Mouse (Mus musculus) embryonic facial prominence, embryonic 13.5 days (tissue): ENCODE data around the gene Slc2a10. TPM values are rescaled to one million over a fixed set of nuclear protein-coding genes. Genes with fewer than 3 reads are reported as not detected.
A peak's percentile ranks its signal among the peaks of the same experiment; 100 is the strongest.
"Not testable (repeated sequence)": the region's sequence is repeated elsewhere in the genome, so short reads cannot be mapped to it uniquely, and the experiment has no call there.

ENCODE experiments used
- ATAC-seq: fragments of 200-750 bp; cut with Nextera tagmentation; 2 replicates; pipeline ENCODE4 v1.8.0; 2017; ENCODE audit warnings: low read depth; ENCODE audit not compliant: insufficient number of reproducible peaks, insufficient read depth, low FRiP score, low TSS enrichment
- H3K27ac ChIP-seq: fragments of 300-500 bp; sonication (generic); 2 replicates; pipeline ENCODE4 v1.5.1; 2015; ENCODE audit warnings: moderate library complexity, mild to moderate bottlenecking, inconsistent platforms
- H3K27me3 ChIP-seq: fragments of 300-500 bp; sonication (generic); 2 replicates; pipeline ENCODE4 v1.6.1; 2015; ENCODE audit warnings: mild to moderate bottlenecking, inconsistent platforms
- H3K36me3 ChIP-seq: fragments of 300-500 bp; sonication (generic); 2 replicates; pipeline ENCODE4 v1.6.1; 2015; ENCODE audit warnings: mild to moderate bottlenecking, inconsistent platforms
- H3K4me1 ChIP-seq: fragments of 300-500 bp; sonication (generic); 2 replicates; pipeline ENCODE4 v1.6.1; 2015; ENCODE audit warnings: inconsistent platforms
- H3K4me2 ChIP-seq: fragments of 300-500 bp; sonication (generic); 2 replicates; pipeline ENCODE4 v1.6.1; 2015; ENCODE audit warnings: moderate library complexity, mild to moderate bottlenecking, inconsistent platforms
- H3K4me3 ChIP-seq: fragments of 300-500 bp; sonication (generic); 2 replicates; pipeline ENCODE4 v1.5.1; 2015; ENCODE audit warnings: mild to moderate bottlenecking, inconsistent platforms
- H3K9ac ChIP-seq: fragments of 300-500 bp; sonication (generic); 2 replicates; pipeline ENCODE4 v1.6.1; 2015; ENCODE audit warnings: mild to moderate bottlenecking, inconsistent platforms
- H3K9me3 ChIP-seq: fragments of 300-500 bp; sonication (generic); 2 replicates; pipeline ENCODE4 v1.6.1; 2016; ENCODE audit warnings: inconsistent platforms
- WGBS: fragments of 180-500 bp; shearing (Covaris S2); methylation state at CpG from one replicate; pipeline ENCODE4 v1.1.7; 2015; ENCODE audit warnings: mixed read lengths; 5-methylcytosine and 5-hydroxymethylcytosine counted together
- polyA plus RNA-seq: library from polyadenylated mRNA; unstranded; fragments of >200 nt; fragmentation: Nextera tagmentation; extraction: Ambion mirVana; gene quantifications from 2 replicates; pipeline ENCODE4 v1.2.1, GENCODE M21; 2015

Slc2a10 gene
- polyA plus RNA-seq, 1 experiment from 2014 or later = 12.9 TPM

- no peak overlapping the region for H3K4me2 ChIP-seq
- no peaks in the 10 kb centered on the region for H3K36me3 ChIP-seq
- no peak overlapping the region for H3K27ac ChIP-seq
- no peak for ATAC-seq
- no peaks in the 10 kb centered on the region for H3K9me3 ChIP-seq
- H3K4me3 ChIP-seq = no peak overlapping the region
- peaks cover 2% of the 10 kb centered on the region; the same call in 1 of the 2 replicates for H3K27me3 ChIP-seq
- H3K9ac ChIP-seq = no peak overlapping the region
- 63% methylated on average over 10 of the region's 10 CpGs for WGBS
- H3K4me1 ChIP-seq = peaks cover 12% of the 10 kb centered on the region; the same call in 1 of the 2 replicates
Observed at GRCm38 (mm10) chr2:165543670-165544016, 40.1 kb downstream of the Slc2a10 start.

GRCm38 (mm10) chr2:165545687-165546086 lies 42.1 kb downstream of the Slc2a10 start:
- no peak for ATAC-seq
- H3K27me3 ChIP-seq = no peaks in the 10 kb centered on the region; the same call in 1 of the 2 replicates
- H3K36me3 ChIP-seq = no peaks in the 10 kb centered on the region
- peaks cover 8% of the 10 kb centered on the region; the same call in 1 of the 2 replicates for H3K4me1 ChIP-seq
- H3K4me3 ChIP-seq = no peak overlapping the region
- H3K9ac ChIP-seq = no peak overlapping the region
- H3K4me2 ChIP-seq = no peak overlapping the region
- no peak overlapping the region for H3K27ac ChIP-seq
- no peaks in the 10 kb centered on the region for H3K9me3 ChIP-seq
- 95% methylated on average over 2 of the region's 2 CpGs for WGBS

- H3K36me3 ChIP-seq = no peaks in the 10 kb centered on the region
- peaks cover 8% of the 10 kb centered on the region; the same call in 1 of the 2 replicates for H3K4me1 ChIP-seq
- H3K9ac ChIP-seq = no peak overlapping the region
- no peaks in the 10 kb centered on the region for H3K9me3 ChIP-seq
- H3K4me2 ChIP-seq = no peak overlapping the region
- H3K27ac ChIP-seq = no peak overlapping the region
- no peaks in the 10 kb centered on the region for H3K27me3 ChIP-seq
- WGBS = 17% methylated on average over 8 of the region's 8 CpGs
- ATAC-seq = no peak
- no peak overlapping the region for H3K4me3 ChIP-seq
Observed at GRCm38 (mm10) chr2:165546341-165546740, 42.8 kb downstream of the Slc2a10 start.

- Histone ChIP-seq H3K4me3 (no peak overlapping the region), H3K9ac (no peak overlapping the region), H3K27ac (no peak overlapping the region), H3K9me3 (no peaks in the 10 kb centered on the region), H3K4me1 (peaks cover 8% of the 10 kb centered on the region; the same call in 1 of the 2 replicates), H3K4me2 (no peak overlapping the region), H3K36me3 (no peaks in the 10 kb centered on the region), H3K27me3 (no peaks in the 10 kb centered on the region)
- 58% methylated on average over 9 of the region's 9 CpGs for WGBS
- no peak for ATAC-seq
Observed at GRCm38 (mm10) chr2:165547410-165547809, 43.8 kb downstream of the Slc2a10 start.

- 73% methylated on average over 6 of the region's 6 CpGs for WGBS
- Histone ChIP-seq H3K27ac (no peak overlapping the region), H3K9me3 (no peaks in the 10 kb centered on the region), H3K36me3 (no peaks in the 10 kb centered on the region), H3K9ac (no peak overlapping the region), H3K4me1 (peaks cover 8% of the 10 kb centered on the region; the same call in 1 of the 2 replicates), H3K27me3 (no peaks in the 10 kb centered on the region), H3K4me2 (no peak overlapping the region), H3K4me3 (no peak overlapping the region)
- ATAC-seq = no peak
Observed at GRCm38 (mm10) chr2:165548627-165549026, 45.0 kb downstream of the Slc2a10 start.

GRCm38 (mm10) chr2:165550410-165550809 lies 46.8 kb downstream of the Slc2a10 start:
- not testable (repeated sequence) for H3K9me3 ChIP-seq, H3K36me3 ChIP-seq, H3K27me3 ChIP-seq, H3K4me1 ChIP-seq, H3K9ac ChIP-seq, ATAC-seq, H3K27ac ChIP-seq, H3K4me2 ChIP-seq, H3K4me3 ChIP-seq
- 77% methylated on average over 7 of the region's 7 CpGs for WGBS

GRCm38 (mm10) chr2:165554066-165554465 lies 50.5 kb downstream of the Slc2a10 start:
- no peak for ATAC-seq
- Histone ChIP-seq H3K9me3 (no peaks in the 10 kb centered on the region), H3K9ac (no peak overlapping the region), H3K4me1 (peaks cover 3% of the 10 kb centered on the region; the same call in 1 of the 2 replicates), H3K27ac (no peak overlapping the region), H3K4me3 (no peak overlapping the region), H3K4me2 (no peak overlapping the region), H3K36me3 (no peaks in the 10 kb centered on the region), H3K27me3 (no peaks in the 10 kb centered on the region; the same call in 1 of the 2 replicates)
- 62% methylated on average over 9 of the region's 9 CpGs for WGBS

- Histone ChIP-seq H3K9me3 (no peaks in the 10 kb centered on the region), H3K4me1 (peaks cover 17% of the 10 kb centered on the region), H3K9ac (no peak overlapping the region), H3K27me3 (peaks cover 7% of the 10 kb centered on the region), H3K4me3 (no peak overlapping the region), H3K4me2 (no peak overlapping the region), H3K27ac (no peak overlapping the region), H3K36me3 (no peaks in the 10 kb centered on the region)
- WGBS = 87% methylated on average over 7 of the region's 7 CpGs
- ATAC-seq = no peak
Observed at GRCm38 (mm10) chr2:165557278-165557677, 53.7 kb downstream of the Slc2a10 start.

GRCm38 (mm10) chr2:165558916-165559315 lies 55.3 kb downstream of the Slc2a10 start:
- ATAC-seq = no peak
- 50% methylated on average over 11 of the region's 11 CpGs for WGBS
- H3K4me1 ChIP-seq = peaks cover 27% of the 10 kb centered on the region
- no peaks in the 10 kb centered on the region for H3K9me3 ChIP-seq
- no peak overlapping the region for H3K4me2 ChIP-seq
- H3K9ac ChIP-seq = no peak overlapping the region
- H3K27me3 ChIP-seq = peaks cover 21% of the 10 kb centered on the region
- H3K4me3 ChIP-seq = no peak overlapping the region
- no peak overlapping the region for H3K27ac ChIP-seq
- no peaks in the 10 kb centered on the region for H3K36me3 ChIP-seq

- WGBS = 12% methylated on average over 11 of the region's 11 CpGs
- peak overlapping the region; percentile 55; the same call in 1 of the 2 replicates for H3K27ac ChIP-seq
- H3K4me1 ChIP-seq = peaks cover 34% of the 10 kb centered on the region
- no peaks in the 10 kb centered on the region for H3K36me3 ChIP-seq
- H3K9ac ChIP-seq = no peak overlapping the region
- no peak overlapping the region for H3K4me3 ChIP-seq
- peak; percentile 72; the same call in 1 of the 2 replicates for ATAC-seq
- no peaks in the 10 kb centered on the region for H3K9me3 ChIP-seq
- peaks cover 28% of the 10 kb centered on the region for H3K27me3 ChIP-seq
- no peak overlapping the region for H3K4me2 ChIP-seq
Observed at GRCm38 (mm10) chr2:165559506-165560235, 56.1 kb downstream of the Slc2a10 start.

- no peak overlapping the region for H3K9ac ChIP-seq
- peaks cover 30% of the 10 kb centered on the region for H3K27me3 ChIP-seq
- peaks cover 41% of the 10 kb centered on the region for H3K4me1 ChIP-seq
- H3K36me3 ChIP-seq = no peaks in the 10 kb centered on the region
- H3K4me3 ChIP-seq = no peak overlapping the region
- ATAC-seq = no peak
- H3K9me3 ChIP-seq = no peaks in the 10 kb centered on the region
- no peak overlapping the region for H3K27ac ChIP-seq
- WGBS = 82% methylated on average over 6 of the region's 6 CpGs
- no peak overlapping the region for H3K4me2 ChIP-seq
Observed at GRCm38 (mm10) chr2:165561861-165562260, 58.3 kb downstream of the Slc2a10 start.
